Mouse (Mus musculus): ENCODE results near the gene Depp1.

Gene Depp1

DNA sequence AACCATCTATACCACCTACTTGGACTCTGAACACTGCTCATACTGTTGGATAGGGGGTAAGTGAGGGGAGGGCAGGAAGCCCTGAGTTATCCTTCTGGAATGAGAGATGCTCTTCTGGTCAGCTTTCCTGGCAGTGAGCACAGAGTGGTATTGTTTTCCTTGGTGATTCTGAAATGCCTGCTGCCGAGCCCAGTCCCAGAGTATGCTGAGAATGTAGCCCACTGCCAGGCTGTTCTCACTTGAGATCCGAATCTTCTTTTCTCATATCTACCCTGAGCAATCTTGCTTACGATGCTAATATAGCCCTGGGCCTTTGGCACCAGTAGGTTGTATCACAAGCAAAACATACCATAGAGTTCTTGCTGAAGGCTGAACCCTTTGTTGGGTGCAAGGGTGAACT lies 43.9 kb downstream of the Depp1 start:
- no peak for DNase-seq

DNA sequence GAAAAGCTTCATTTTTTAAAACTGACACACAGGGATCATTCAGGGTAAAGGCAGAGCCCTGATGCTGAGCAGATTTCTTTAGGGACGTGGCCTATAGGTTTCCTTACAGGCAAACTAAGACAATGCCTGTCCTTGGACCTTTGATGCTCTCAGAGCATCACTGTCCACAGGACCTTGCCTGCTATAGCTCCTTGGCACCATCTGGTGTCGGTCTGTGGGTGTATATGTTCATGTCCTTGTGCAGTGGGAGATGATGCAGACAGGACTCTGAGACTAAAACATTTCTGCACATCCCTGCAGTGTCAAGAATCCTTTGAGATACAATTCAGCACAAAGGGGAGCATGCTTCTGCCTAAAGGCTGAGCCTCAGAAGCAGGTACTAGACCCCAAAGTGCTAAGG lies 47.0 kb downstream of the Depp1 start:
- no peak for DNase-seq

GRCm38 (mm10) chr6:116697896-116698425 lies 47.6 kb downstream of the Depp1 start:
- no peak for DNase-seq

DNA sequence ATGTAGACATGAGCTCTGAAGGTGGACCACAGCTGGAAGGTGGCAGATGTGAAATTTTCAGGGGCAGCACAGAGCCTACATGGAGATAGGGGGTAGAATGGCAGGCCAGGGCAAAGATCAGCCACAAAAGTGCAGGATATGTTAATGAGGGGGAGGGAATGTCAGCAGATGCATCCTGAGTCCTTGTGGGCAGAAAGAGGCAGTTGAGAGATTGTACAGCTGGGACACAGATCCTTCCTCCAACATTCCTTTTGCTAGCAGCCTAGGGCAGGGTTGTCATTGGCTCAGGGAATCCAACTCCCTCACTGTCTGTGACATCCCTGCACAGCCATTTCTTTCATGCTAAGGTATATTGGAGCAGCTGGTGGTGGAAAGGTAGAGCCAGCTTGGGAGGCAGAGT lies 50.4 kb downstream of the Depp1 start:
- DNase-seq = no peak
